Mouse (Mus musculus) MEL (cell line): Measurements from ENCODE around the gene Vgll4. TPM values are rescaled to one million over a fixed set of nuclear protein-coding genes. Genes with fewer than 3 reads are reported as not detected.

Source experiments
- DNase-seq: peaks from one replicate; pipeline ENCODE4 v3.0.0; 2011; ENCODE audit warnings: low read depth, low spot score
- H3K27ac ChIP-seq: 2 replicates; pipeline ENCODE4 v1.5.1; 2012; ENCODE audit warnings: low read depth, mild to moderate bottlenecking, control low read depth, low read length, moderate library complexity; ENCODE audit not compliant: control insufficient read depth
- H3K27me3 ChIP-seq, 2 experiments: fragments of 150-350 bp in 1 of 2; sonication (generic) in 1 of 2; 2 replicates each; pipeline ENCODE4 v1.6.1; 2012; ENCODE audit warnings: low read length in 2 of 2, mild to moderate bottlenecking in 2 of 2, improper control_type of control experiment in 1 of 2, moderate library complexity in 1 of 2; ENCODE audit not compliant: insufficient read depth in 2 of 2, control insufficient read depth in 1 of 2
- H3K36me3 ChIP-seq, 2 experiments: 2 replicates each; pipeline ENCODE4 v1.6.1; 2012 to 2014; ENCODE audit warnings: low read length in 2 of 2, improper control_type of control experiment in 1 of 2, inconsistent platforms in 1 of 2, mild to moderate bottlenecking in 1 of 2; ENCODE audit not compliant: insufficient read depth in 2 of 2, control insufficient read depth in 1 of 2
- H3K4me1 ChIP-seq, 2 experiments: fragments of 150-350 bp in 1 of 2; sonication (generic) in 1 of 2; 2 replicates each; pipeline ENCODE4 v1.6.1; 2012; ENCODE audit warnings: low read length in 2 of 2, improper control_type of control experiment in 1 of 2, mild to moderate bottlenecking in 1 of 2; ENCODE audit not compliant: insufficient read depth in 2 of 2, control insufficient read depth in 1 of 2
- H3K4me3 ChIP-seq, 2 experiments: fragments of 150-350 bp in 1 of 2; sonication (generic) in 1 of 2; 2 replicates each; pipeline ENCODE4 v1.5.1; 2012; ENCODE audit warnings: low read depth in 2 of 2, low read length in 2 of 2, mild to moderate bottlenecking in 2 of 2, moderate library complexity in 2 of 2, control low read depth in 1 of 2, improper control_type of control experiment in 1 of 2; ENCODE audit not compliant: control insufficient read depth in 1 of 2, insufficient read depth in 1 of 2
- H3K79me2 ChIP-seq: 2 replicates; pipeline ENCODE4 v1.6.1; 2012; ENCODE audit warnings: mild to moderate bottlenecking, low read length, moderate library complexity; ENCODE audit not compliant: control insufficient read depth, poor library complexity, insufficient read depth
- H3K9ac ChIP-seq: 2 replicates; pipeline ENCODE4 v1.6.1; 2012; ENCODE audit warnings: low read depth, mild to moderate bottlenecking, control low read depth, low read length, moderate library complexity; ENCODE audit not compliant: control insufficient read depth, poor library complexity, severe bottlenecking
- H3K9me3 ChIP-seq: fragments of 150-350 bp; sonication (generic); replicated peaks from 2 replicates; pipeline ENCODE4 v1.6.1; 2012; ENCODE audit warnings: mild to moderate bottlenecking, low read length, improper control_type of control experiment, moderate library complexity; ENCODE audit not compliant: insufficient read depth
- EP300 ChIP-seq, 2 experiments: IDR thresholded peaks; 2 replicates each; pipeline ENCODE4 v1.6.1; 2011; ENCODE audit warnings: improper control_type of control experiment in 2 of 2, low read length in 2 of 2, low read depth in 1 of 2, mild to moderate bottlenecking in 1 of 2
- GABPA ChIP-seq: IDR thresholded peaks from 2 replicates; pipeline ENCODE4 v1.6.1; 2012; ENCODE audit warnings: low read depth, mild to moderate bottlenecking, inconsistent platforms, low read length, improper control_type of control experiment, moderate library complexity
- GATA1 ChIP-seq: IDR thresholded peaks from 2 replicates; pipeline ENCODE4 v1.6.1; 2011; ENCODE audit warnings: low read depth, low read length, improper control_type of control experiment
- JUND ChIP-seq: IDR thresholded peaks from 2 replicates; pipeline ENCODE4 v1.6.1; 2011; ENCODE audit warnings: low read depth, mild to moderate bottlenecking, improper control_type of control experiment, low read length
- MAX ChIP-seq: IDR thresholded peaks from 2 replicates; pipeline ENCODE4 v1.6.1; 2011; ENCODE audit warnings: low read length, improper control_type of control experiment
- MEF2A ChIP-seq: IDR thresholded peaks from 2 replicates; pipeline ENCODE4 v1.6.1; 2014; ENCODE audit warnings: low read depth, mild to moderate bottlenecking, inconsistent platforms, low read length, improper control_type of control experiment; ENCODE audit not compliant: poor library complexity, insufficient replicate concordance, severe bottlenecking; ENCODE audit errors: extremely low read depth
- MYB ChIP-seq: IDR thresholded peaks from 2 replicates; pipeline ENCODE4 v1.6.1; 2011; ENCODE audit warnings: mild to moderate bottlenecking, low read depth, low read length, improper control_type of control experiment
- MYC ChIP-seq: IDR thresholded peaks from 2 replicates; pipeline ENCODE4 v1.6.1; 2011; ENCODE audit warnings: low read depth, mild to moderate bottlenecking, low read length, improper control_type of control experiment, moderate library complexity
- NELFE ChIP-seq: IDR thresholded peaks from 2 replicates; pipeline ENCODE4 v1.6.1; 2011; ENCODE audit warnings: low read depth, low read length, improper control_type of control experiment
- RCOR1 ChIP-seq: IDR thresholded peaks from 2 replicates; pipeline ENCODE4 v1.6.1; 2012; ENCODE audit warnings: low read depth, mild to moderate bottlenecking, inconsistent platforms, low read length, improper control_type of control experiment
- SIN3A ChIP-seq: IDR thresholded peaks from 2 replicates; pipeline ENCODE4 v1.6.1; 2012; ENCODE audit warnings: low read length, improper control_type of control experiment, inconsistent platforms
- TAL1 ChIP-seq: IDR thresholded peaks from 2 replicates; pipeline ENCODE4 v1.6.1; 2012; ENCODE audit warnings: mild to moderate bottlenecking, inconsistent platforms, low read length, moderate library complexity, mixed read lengths
- TBP ChIP-seq: IDR thresholded peaks from 2 replicates; pipeline ENCODE4 v1.8.0; 2011; ENCODE audit warnings: low read depth, low read length, improper control_type of control experiment
- UBTF ChIP-seq: IDR thresholded peaks from 2 replicates; pipeline ENCODE4 v1.6.1; 2012; ENCODE audit warnings: low read depth, mild to moderate bottlenecking, inconsistent platforms, low read length, improper control_type of control experiment, moderate library complexity, borderline replicate concordance; ENCODE audit not compliant: insufficient read depth
- USF1 ChIP-seq: IDR thresholded peaks from 2 replicates; pipeline ENCODE4 v1.6.1; 2014; ENCODE audit warnings: low read depth, mild to moderate bottlenecking, inconsistent platforms, low read length, improper control_type of control experiment, moderate library complexity
- polyA plus RNA-seq, 2 experiments: library from polyadenylated mRNA; stranded (reverse) in 1 of 2; unstranded in 1 of 2; fragments of >175 nt in 1 of 2; fragments of >200 nt in 1 of 2; gene quantifications; 2 replicates each; pipeline versions ENCODE4 v1.2.1 to v1.2.4; 2012; ENCODE audit warnings: low replicate concordance in 2 of 2, low read depth in 1 of 2; ENCODE audit not compliant: insufficient read length in 2 of 2, insufficient read depth in 1 of 2, missing spikeins in 1 of 2
- total RNA-seq: library from RNA; depleted of rRNA; stranded (reverse); fragments of 300-350 nt; gene quantifications from 2 replicates; pipeline ENCODE4 v1.2.3, GENCODE M21; 2012

The Vgll4 gene
- total and polyA plus RNA-seq, 3 experiments = 18.1 to 21.5 TPM; not detected in 1

GRCm38 (mm10) chr6:114866078-114866477 is 103.7 kb downstream of the Vgll4 start (continued):
- TF ChIP-seq RCOR1 = no peak
- TF ChIP-seq MYC = no peak

- H3K36me3 ChIP-seq = no peaks in the 10 kb centered on the region
- H3K9ac ChIP-seq = no peak overlapping the region
- no peak overlapping the region for H3K27ac ChIP-seq
- H3K9me3 ChIP-seq = no peaks in the 10 kb centered on the region
- no peaks in the 10 kb centered on the region for H3K79me2 ChIP-seq
- no peak overlapping the region for H3K4me3 ChIP-seq
- TF ChIP-seq JUND = no peak
- no peak for TF ChIP-seq NELFE
- no peak for TF ChIP-seq MYB
- TF ChIP-seq SIN3A = no peak
- no peak for TF ChIP-seq GATA1
- TF ChIP-seq USF1 = no peak
- no peak for TF ChIP-seq UBTF
- no peak for TF ChIP-seq MEF2A
- no peak for TF ChIP-seq GABPA
- no peak for TF ChIP-seq EP300 (IDR thresholded peaks at IDR 0.05; ENCODE audit: low read depth in 1 of 2, low read length in 2 of 2)
- TF ChIP-seq MAX = no peak
- no peak for TF ChIP-seq TAL1
- no peaks in the 10 kb centered on the region for H3K27me3 ChIP-seq
- no peaks in the 10 kb centered on the region for H3K4me1 ChIP-seq
- DNase-seq = no peak
Measured at GRCm38 (mm10) chr6:114864421-114864820, 105.4 kb downstream of the Vgll4 start.

- no peaks in the 10 kb centered on the region for H3K9me3 ChIP-seq
- no peaks in the 10 kb centered on the region for H3K36me3 ChIP-seq
- TF ChIP-seq TBP = no peak
- TF ChIP-seq JUND = no peak
- no peak overlapping the region for H3K9ac ChIP-seq
- H3K4me3 ChIP-seq = no peak overlapping the region
- no peaks in the 10 kb centered on the region for H3K79me2 ChIP-seq
- no peak overlapping the region for H3K27ac ChIP-seq
- no peak for DNase-seq
- no peaks in the 10 kb centered on the region for H3K4me1 ChIP-seq
- H3K27me3 ChIP-seq = no peaks in the 10 kb centered on the region
Measured at GRCm38 (mm10) chr6:114863501-114863900, 106.3 kb downstream of the Vgll4 start.
